Mouse (Mus musculus): Measurements from ENCODE around the gene Olfr1442. TPM values are rescaled to one million over a fixed set of nuclear protein-coding genes. Genes with fewer than 3 reads are reported as not detected.
"Not testable (repeated sequence)": the region's sequence is repeated elsewhere in the genome, so short reads cannot be mapped to it uniquely, and the experiment has no call there.

Olfr1442 gene
- polyA plus RNA-seq, 1 experiment from 2014 or later: not detected

GRCm38 (mm10) chr19:12720463-12720862 lies 50.2 kb downstream of the Olfr1442 start:
- Histone ChIP-seq H3K9ac (ENCODE audit: low read depth, low read length) (no peak overlapping the region), H3K27ac (ENCODE audit: low read depth, low read length) (no peak overlapping the region), H3K4me1 (ENCODE audit: control insufficient read depth, insufficient read depth, low read length) (no peaks in the 10 kb centered on the region), H3K27me3 (ENCODE audit: control insufficient read depth, insufficient read depth, low read length) (no peaks in the 10 kb centered on the region), H3K9me3 (replicated peaks; ENCODE audit: control insufficient read depth, low read length) (no peaks in the 10 kb centered on the region), H3K36me3 (ENCODE audit: control insufficient read depth, insufficient read depth, low read length) (no peaks in the 10 kb centered on the region), H3K4me3 (ENCODE audit: low read depth, low read length) (no peak overlapping the region), H3K4me2 (no peak overlapping the region)
- WGBS (ENCODE audit: insufficient replicate concordance): 56% methylated on average over 2 of the region's 2 CpGs
- ATAC-seq (replicated peaks; ENCODE audit: insufficient number of reproducible peaks, low FRiP score, low TSS enrichment): no peak

- not testable (repeated sequence) for H3K36me3 ChIP-seq (ENCODE audit: control insufficient read depth, insufficient read depth, low read length); H3K4me3 ChIP-seq (ENCODE audit: low read depth, low read length); H3K9ac ChIP-seq (ENCODE audit: low read depth, low read length); H3K27me3 ChIP-seq (ENCODE audit: control insufficient read depth, insufficient read depth, low read length); H3K4me2 ChIP-seq; ATAC-seq (replicated peaks; ENCODE audit: insufficient number of reproducible peaks, low FRiP score, low TSS enrichment); H3K9me3 ChIP-seq (replicated peaks; ENCODE audit: control insufficient read depth, low read length); H3K4me1 ChIP-seq (ENCODE audit: control insufficient read depth, insufficient read depth, low read length); H3K27ac ChIP-seq (ENCODE audit: low read depth, low read length)
- WGBS (ENCODE audit: insufficient replicate concordance): 78% methylated on average over 5 of the region's 5 CpGs
These were observed 50.7 kb downstream of the Olfr1442 start for GRCm38 (mm10) chr19:12720919-12721318.

GRCm38 (mm10) chr19:12721596-12721995 lies 51.4 kb downstream of the Olfr1442 start:
- H3K27ac ChIP-seq (ENCODE audit: low read depth, low read length); H3K4me3 ChIP-seq (ENCODE audit: low read depth, low read length); H3K4me2 ChIP-seq; ATAC-seq (replicated peaks; ENCODE audit: insufficient number of reproducible peaks, low FRiP score, low TSS enrichment); H3K9ac ChIP-seq (ENCODE audit: low read depth, low read length); H3K36me3 ChIP-seq (ENCODE audit: control insufficient read depth, insufficient read depth, low read length); H3K4me1 ChIP-seq (ENCODE audit: control insufficient read depth, insufficient read depth, low read length); H3K9me3 ChIP-seq (replicated peaks; ENCODE audit: control insufficient read depth, low read length); H3K27me3 ChIP-seq (ENCODE audit: control insufficient read depth, insufficient read depth, low read length): not testable (repeated sequence)
- 78% methylated on average over 7 of the region's 7 CpGs for WGBS (ENCODE audit: insufficient replicate concordance)

GRCm38 (mm10) chr19:12722308-12722707 lies 52.1 kb downstream of the Olfr1442 start:
- ATAC-seq (replicated peaks; ENCODE audit: insufficient number of reproducible peaks, low FRiP score, low TSS enrichment): no peak
- Histone ChIP-seq H3K27me3 (ENCODE audit: control insufficient read depth, insufficient read depth, low read length) (no peaks in the 10 kb centered on the region), H3K9me3 (replicated peaks; ENCODE audit: control insufficient read depth, low read length) (no peaks in the 10 kb centered on the region), H3K36me3 (ENCODE audit: control insufficient read depth, insufficient read depth, low read length) (no peaks in the 10 kb centered on the region), H3K27ac (ENCODE audit: low read depth, low read length) (no peak overlapping the region), H3K9ac (ENCODE audit: low read depth, low read length) (no peak overlapping the region), H3K4me1 (ENCODE audit: control insufficient read depth, insufficient read depth, low read length) (no peaks in the 10 kb centered on the region), H3K4me3 (ENCODE audit: low read depth, low read length) (no peak overlapping the region), H3K4me2 (no peak overlapping the region)
- WGBS (ENCODE audit: insufficient replicate concordance): 53% methylated on average over 2 of the region's 3 CpGs

GRCm38 (mm10) chr19:12725851-12726250 lies 55.6 kb downstream of the Olfr1442 start:
- Histone ChIP-seq H3K9me3 (replicated peaks; ENCODE audit: control insufficient read depth, low read length) (no peaks in the 10 kb centered on the region), H3K36me3 (ENCODE audit: control insufficient read depth, insufficient read depth, low read length) (no peaks in the 10 kb centered on the region), H3K4me3 (ENCODE audit: low read depth, low read length) (no peak overlapping the region), H3K27me3 (ENCODE audit: control insufficient read depth, insufficient read depth, low read length) (no peaks in the 10 kb centered on the region), H3K9ac (ENCODE audit: low read depth, low read length) (no peak overlapping the region), H3K4me2 (no peak overlapping the region), H3K4me1 (ENCODE audit: control insufficient read depth, insufficient read depth, low read length) (no peaks in the 10 kb centered on the region), H3K27ac (ENCODE audit: low read depth, low read length) (no peak overlapping the region)
- no peak for ATAC-seq (replicated peaks; ENCODE audit: insufficient number of reproducible peaks, low FRiP score, low TSS enrichment)
- WGBS (ENCODE audit: insufficient replicate concordance): 72% methylated on average over 1 of the region's 1 CpGs

Other genes starting within 250 kb of the Olfr1442 start
- not detected in 2 replicates for gene Pfpl, start 242.5 kb upstream of the Olfr1442 start, polyA plus RNA-seq (2014; fragmentation: Nextera tagmentation; extraction: Ambion mirVana)
- gene Mpeg1, start 209.7 kb upstream of the Olfr1442 start, polyA plus RNA-seq (2014; fragmentation: Nextera tagmentation; extraction: Ambion mirVana): 0.28 and 0.56 TPM in 2 replicates
- 1.3 and 1.8 TPM in 2 replicates for gene Dtx4, start 169.0 kb upstream of the Olfr1442 start, polyA plus RNA-seq (2014; fragmentation: Nextera tagmentation; extraction: Ambion mirVana)
- gene Fam111a, start 124.7 kb upstream of the Olfr1442 start, polyA plus RNA-seq (2014; fragmentation: Nextera tagmentation; extraction: Ambion mirVana): 26.3 and 30.0 TPM in 2 replicates
- gene Gm4952, start 70.5 kb upstream of the Olfr1442 start, polyA plus RNA-seq (2014; fragmentation: Nextera tagmentation; extraction: Ambion mirVana): 0.09 and 0.49 TPM in 2 replicates
- gene Glyat, start 37.1 kb upstream of the Olfr1442 start, polyA plus RNA-seq (2014; fragmentation: Nextera tagmentation; extraction: Ambion mirVana): not detected in 2 replicates
- not detected in 2 replicates for gene Olfr1443, start 7.7 kb downstream of the Olfr1442 start, polyA plus RNA-seq (2014; fragmentation: Nextera tagmentation; extraction: Ambion mirVana)
- gene Keg1, start 25.3 kb downstream of the Olfr1442 start, polyA plus RNA-seq (2014; fragmentation: Nextera tagmentation; extraction: Ambion mirVana): not detected in 2 replicates
- 0.48 and 0.54 TPM in 2 replicates for gene Cntf, start 95.2 kb downstream of the Olfr1442 start, polyA plus RNA-seq (2014; fragmentation: Nextera tagmentation; extraction: Ambion mirVana)
- 7.2 and 9.3 TPM in 2 replicates for gene Zfp91, start 125.7 kb downstream of the Olfr1442 start, polyA plus RNA-seq (2014; fragmentation: Nextera tagmentation; extraction: Ambion mirVana)
- 0.56 and 0.76 TPM in 2 replicates for gene Lpxn, start 125.8 kb downstream of the Olfr1442 start, polyA plus RNA-seq (2014; fragmentation: Nextera tagmentation; extraction: Ambion mirVana)
- gene Gm5244, start 176.2 kb downstream of the Olfr1442 start, polyA plus RNA-seq (2014; fragmentation: Nextera tagmentation; extraction: Ambion mirVana): not detected in 2 replicates
- not detected in 2 replicates for gene Olfr1444, start 186.8 kb downstream of the Olfr1442 start, polyA plus RNA-seq (2014; fragmentation: Nextera tagmentation; extraction: Ambion mirVana)
- gene Olfr1445, start 213.4 kb downstream of the Olfr1442 start, polyA plus RNA-seq (2014; fragmentation: Nextera tagmentation; extraction: Ambion mirVana): not detected in 2 replicates
- not detected in 2 replicates for gene Olfr1446, start 223.1 kb downstream of the Olfr1442 start, polyA plus RNA-seq (2014; fragmentation: Nextera tagmentation; extraction: Ambion mirVana)
- not detected in 2 replicates for gene Olfr1447, start 233.3 kb downstream of the Olfr1442 start, polyA plus RNA-seq (2014; fragmentation: Nextera tagmentation; extraction: Ambion mirVana)